Mouse (Mus musculus): Measurements from ENCODE around the gene Emx2. TPM values are rescaled to one million over a fixed set of nuclear protein-coding genes. Genes with fewer than 3 reads are reported as not detected.

Emx2 gene
- polyA plus RNA-seq, 1 experiment, result not detected

- no peaks in the 10 kb centered on the region for H3K36me3 ChIP-seq (ENCODE audit: control insufficient read depth, insufficient read depth, low read length)
- H3K27ac ChIP-seq (ENCODE audit: insufficient read depth, low read length), result no peak overlapping the region
- H3K4me1 ChIP-seq (ENCODE audit: control insufficient read depth, insufficient read depth, insufficient read length), result peaks cover 7% of the 10 kb centered on the region
- TF ChIP-seq POLR2A (IDR thresholded peaks at IDR 0.05; ENCODE audit: low read depth, low read length), result no peak
- TF ChIP-seq CTCF (IDR thresholded peaks at IDR 0.05; ENCODE audit: extremely low read depth, insufficient read depth, insufficient read length, insufficient replicate concordance), result no peak
- H3K4me3 ChIP-seq (ENCODE audit: extremely low read depth, insufficient read depth, insufficient read length), result no peak overlapping the region
- WGBS, result 11% methylated on average over 23 of the region's 23 CpGs
- DNase-seq (ENCODE audit: low read depth in 1 of 2, low spot score in 2 of 2), result no peak
- peaks cover 46% of the 10 kb centered on the region for H3K27me3 ChIP-seq (ENCODE audit: control insufficient read depth, insufficient read depth, low read length)
Measured at GRCm38 (mm10) chr19:59457011-59457945, 894 bp upstream of the Emx2 start.

GRCm38 (mm10) chr19:59458743-59459135 is 567 bp downstream of the Emx2 start:
- Histone ChIP-seq H3K36me3 (ENCODE audit: control insufficient read depth, insufficient read depth, low read length) (no peaks in the 10 kb centered on the region), H3K27ac (ENCODE audit: insufficient read depth, low read length) (no peak overlapping the region), H3K4me3 (ENCODE audit: extremely low read depth, insufficient read depth, insufficient read length) (no peak overlapping the region), H3K4me1 (ENCODE audit: control insufficient read depth, insufficient read depth, insufficient read length) (peaks cover 7% of the 10 kb centered on the region), H3K27me3 (ENCODE audit: control insufficient read depth, insufficient read depth, low read length) (peaks cover 46% of the 10 kb centered on the region)
- TF ChIP-seq POLR2A (IDR thresholded peaks at IDR 0.05; ENCODE audit: low read depth, low read length) (no peak), CTCF (IDR thresholded peaks at IDR 0.05; ENCODE audit: extremely low read depth, insufficient read depth, insufficient read length, insufficient replicate concordance) (no peak)
- 5% methylated on average over 15 of the region's 15 CpGs for WGBS
- DNase-seq (ENCODE audit: low read depth in 1 of 2, low spot score in 2 of 2), result no peak

GRCm38 (mm10) chr19:59459158-59459781 is 1.1 kb downstream of the Emx2 start:
- Histone ChIP-seq H3K4me3 (ENCODE audit: extremely low read depth, insufficient read depth, insufficient read length) (no peak overlapping the region; the same call in 1 of the 2 replicates), H3K4me1 (ENCODE audit: control insufficient read depth, insufficient read depth, insufficient read length) (peaks cover 7% of the 10 kb centered on the region), H3K27me3 (ENCODE audit: control insufficient read depth, insufficient read depth, low read length) (peaks cover 46% of the 10 kb centered on the region), H3K36me3 (ENCODE audit: control insufficient read depth, insufficient read depth, low read length) (no peaks in the 10 kb centered on the region), H3K27ac (ENCODE audit: insufficient read depth, low read length) (no peak overlapping the region)
- TF ChIP-seq CTCF (IDR thresholded peaks at IDR 0.05; ENCODE audit: extremely low read depth, insufficient read depth, insufficient read length, insufficient replicate concordance) (no peak), POLR2A (IDR thresholded peaks at IDR 0.05; ENCODE audit: low read depth, low read length) (no peak)
- WGBS, result 2% methylated on average over 74 of the region's 75 CpGs
- no peak for DNase-seq (ENCODE audit: low read depth in 1 of 2, low spot score in 2 of 2)

DNA sequence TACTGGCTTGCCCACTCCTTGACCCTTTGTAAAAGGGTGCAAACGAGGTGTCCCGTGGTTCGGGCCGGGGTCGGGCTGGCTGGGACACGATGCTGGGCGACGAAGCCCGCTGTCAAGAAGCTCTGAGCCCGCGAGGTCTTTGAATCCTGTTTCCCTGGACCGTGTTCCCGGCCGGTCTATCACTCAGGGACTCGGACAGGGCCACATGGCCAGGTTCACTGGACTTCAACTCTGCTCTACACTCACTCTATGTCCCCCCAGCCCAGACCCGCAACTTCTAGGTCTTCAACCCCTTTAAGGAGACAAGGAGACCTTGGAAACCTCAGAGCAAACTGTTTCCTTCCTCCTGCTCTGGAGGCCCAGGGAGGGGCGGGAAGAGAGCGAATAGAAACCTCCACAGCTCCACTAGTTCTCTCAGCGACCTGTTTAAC is 1.7 kb downstream of the Emx2 start:
- Histone ChIP-seq H3K4me3 (ENCODE audit: extremely low read depth, insufficient read depth, insufficient read length) (no peak overlapping the region), H3K27me3 (ENCODE audit: control insufficient read depth, insufficient read depth, low read length) (peaks cover 48% of the 10 kb centered on the region), H3K36me3 (ENCODE audit: control insufficient read depth, insufficient read depth, low read length) (no peaks in the 10 kb centered on the region), H3K27ac (ENCODE audit: insufficient read depth, low read length) (no peak overlapping the region), H3K4me1 (ENCODE audit: control insufficient read depth, insufficient read depth, insufficient read length) (peaks cover 7% of the 10 kb centered on the region)
- TF ChIP-seq CTCF (IDR thresholded peaks at IDR 0.05; ENCODE audit: extremely low read depth, insufficient read depth, insufficient read length, insufficient replicate concordance) (no peak), POLR2A (IDR thresholded peaks at IDR 0.05; ENCODE audit: low read depth, low read length) (no peak)
- WGBS, result 3% methylated on average over 19 of the region's 19 CpGs
- DNase-seq (ENCODE audit: low read depth in 1 of 2, low spot score in 2 of 2), result no peak

- no peak for DNase-seq (ENCODE audit: low read depth in 1 of 2, low spot score in 2 of 2)
- 3% methylated on average over 34 of the region's 34 CpGs for WGBS
Measured at GRCm38 (mm10) chr19:59460328-59461115, 2.4 kb downstream of the Emx2 start.

More at GRCm38 (mm10) chr19:59460328-59461115, 2.4 kb downstream of the Emx2 start:
- H3K27me3 ChIP-seq (ENCODE audit: control insufficient read depth, insufficient read depth, low read length), result peaks cover 49% of the 10 kb centered on the region
- no peak overlapping the region for H3K27ac ChIP-seq (ENCODE audit: insufficient read depth, low read length)
- H3K4me3 ChIP-seq (ENCODE audit: extremely low read depth, insufficient read depth, insufficient read length), result no peak overlapping the region
- no peaks in the 10 kb centered on the region for H3K36me3 ChIP-seq (ENCODE audit: control insufficient read depth, insufficient read depth, low read length)
- H3K4me1 ChIP-seq (ENCODE audit: control insufficient read depth, insufficient read depth, insufficient read length), result peaks cover 7% of the 10 kb centered on the region
- no peak for TF ChIP-seq POLR2A (IDR thresholded peaks at IDR 0.05; ENCODE audit: low read depth, low read length)
- TF ChIP-seq CTCF (IDR thresholded peaks at IDR 0.05; ENCODE audit: extremely low read depth, insufficient read depth, insufficient read length, insufficient replicate concordance), result no peak
